Mouse (Mus musculus) embryonic facial prominence, embryonic 15.5 days (tissue): ENCODE data around the gene Bpifb3. TPM values are rescaled to one million over a fixed set of nuclear protein-coding genes. Genes with fewer than 3 reads are reported as not detected.

Source experiments
- ATAC-seq: fragments of 200-750 bp; cut with Nextera tagmentation; 2 replicates; pipeline ENCODE4 v1.8.0; 2017; ENCODE audit warnings: low read depth, moderate TSS enrichment; ENCODE audit not compliant: insufficient number of reproducible peaks, low FRiP score, low TSS enrichment
- H3K27ac ChIP-seq: fragments of 300-500 bp; sonication (generic); replicated peaks from 2 replicates; pipeline ENCODE4 v1.5.1; 2015; ENCODE audit warnings: mild to moderate bottlenecking, inconsistent platforms
- H3K27me3 ChIP-seq: fragments of 300-500 bp; sonication (generic); 2 replicates; pipeline ENCODE4 v1.6.1; 2015; ENCODE audit warnings: inconsistent platforms
- H3K36me3 ChIP-seq: fragments of 300-500 bp; sonication (generic); 2 replicates; pipeline ENCODE4 v1.6.1; 2015; ENCODE audit warnings: mild to moderate bottlenecking, inconsistent platforms
- H3K4me1 ChIP-seq: fragments of 300-500 bp; sonication (generic); 2 replicates; pipeline ENCODE4 v1.6.1; 2015; ENCODE audit warnings: inconsistent platforms
- H3K4me2 ChIP-seq: fragments of 300-500 bp; sonication (generic); replicated peaks from 2 replicates; pipeline ENCODE4 v1.6.1; 2015; ENCODE audit warnings: mild to moderate bottlenecking, inconsistent platforms
- H3K4me3 ChIP-seq: fragments of 300-500 bp; sonication (generic); replicated peaks from 2 replicates; pipeline ENCODE4 v1.5.1; 2015; ENCODE audit warnings: mild to moderate bottlenecking, inconsistent platforms
- H3K9ac ChIP-seq: fragments of 300-500 bp; sonication (generic); 2 replicates; pipeline ENCODE4 v1.6.1; 2015; ENCODE audit warnings: inconsistent platforms
- H3K9me3 ChIP-seq: fragments of 300-500 bp; sonication (generic); replicated peaks from 2 replicates; pipeline ENCODE4 v1.6.1; 2016; ENCODE audit warnings: inconsistent platforms
- WGBS: fragments of 180-500 bp; shearing (Covaris S2); methylation state at CpG from one replicate; pipeline ENCODE4 v1.1.7; 2015; 5-methylcytosine and 5-hydroxymethylcytosine counted together
- polyA plus RNA-seq: library from polyadenylated mRNA; unstranded; fragments of >200 nt; fragmentation: Nextera tagmentation; extraction: Ambion mirVana; gene quantifications from 2 replicates; pipeline ENCODE4 v1.2.1, GENCODE M21; 2015

The Bpifb3 gene
- 0.21 and 0.34 TPM in 2 replicates for polyA plus RNA-seq

GRCm38 (mm10) chr2:153917930-153918329, at the start of gene Bpifb3:
Gene Bpifb3, plus strand, starts transcription at chr2:153918230.
- ATAC-seq: no peak
- Histone ChIP-seq H3K9me3 (no peaks in the 10 kb centered on the region), H3K4me2 (no peak within 1 kb of the TSS), H3K36me3 (no peaks in the 10 kb centered on the region), H3K27me3 (no peaks in the 10 kb centered on the region), H3K27ac (no peak within 1 kb of the TSS), H3K4me3 (no peak within 1 kb of the TSS), H3K4me1 (peaks cover 3% of the 10 kb centered on the region; the same call in 1 of the 2 replicates), H3K9ac (no peak within 1 kb of the TSS)
- WGBS: 59% methylated on average over 8 of the region's 8 CpGs

DNA sequence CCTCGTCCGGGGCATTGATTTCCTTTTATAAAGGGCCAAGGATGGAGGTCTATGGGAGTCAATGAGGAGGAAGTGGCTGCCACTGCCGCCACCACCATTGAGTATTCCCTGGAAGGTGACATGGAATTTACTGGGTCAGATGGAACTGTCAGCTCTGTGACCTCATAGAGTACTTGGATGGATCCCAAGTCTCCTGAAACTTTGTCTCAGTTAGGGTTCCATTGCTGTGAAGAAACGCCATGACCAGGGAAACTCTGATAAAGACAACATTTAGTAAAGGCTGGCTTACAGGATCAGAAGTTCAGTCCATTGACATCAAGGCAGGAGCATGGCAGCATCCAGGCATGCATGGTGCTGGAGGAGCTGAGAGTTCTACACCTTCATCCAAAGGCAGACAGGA, 47.0 kb upstream of the Bpifb3 start, which contains the start of gene Sun5:
TSS of gene Sun5 (minus strand) at position 101 of the 400 bp plus-strand sequence.
- no peaks in the 10 kb centered on the region for H3K9me3 ChIP-seq
- no peak within 1 kb of the TSS for H3K4me2 ChIP-seq
- H3K27ac ChIP-seq: no peak within 1 kb of the TSS
- H3K27me3 ChIP-seq: no peaks in the 10 kb centered on the region
- H3K4me3 ChIP-seq: no peak within 1 kb of the TSS
- no peak within 1 kb of the TSS for H3K9ac ChIP-seq
- H3K36me3 ChIP-seq: no peaks in the 10 kb centered on the region
- WGBS: 84% methylated on average over 4 of the region's 4 CpGs
- no peak for ATAC-seq
- no peaks in the 10 kb centered on the region for H3K4me1 ChIP-seq

DNA sequence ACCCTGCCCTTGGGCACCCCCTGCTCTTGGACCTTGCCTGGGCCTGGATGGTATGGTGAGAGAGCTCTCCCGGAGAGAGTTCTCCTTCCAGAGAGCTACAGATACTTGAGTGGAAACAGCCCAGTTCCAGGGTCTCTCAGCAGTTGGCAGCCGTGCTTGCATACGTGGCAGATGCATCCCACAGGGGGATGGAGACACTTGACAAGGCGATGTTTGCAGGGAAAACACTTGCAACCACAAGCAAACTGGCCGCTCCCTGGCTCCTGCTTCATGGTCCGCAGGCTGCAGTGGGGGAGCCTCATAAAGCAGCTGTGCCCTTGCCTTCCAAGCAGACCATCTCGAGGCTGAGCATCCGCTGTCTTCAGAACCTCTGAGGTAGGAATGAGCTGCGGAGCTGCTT, 43.3 kb upstream of the Bpifb3 start, which contains the start of gene Bpifb2:
TSS of gene Bpifb2 (plus strand) at position 301 of the 400 bp plus-strand sequence.
- H3K4me3 ChIP-seq: no peak within 1 kb of the TSS
- H3K4me2 ChIP-seq: no peak within 1 kb of the TSS
- H3K9ac ChIP-seq: no peak within 1 kb of the TSS
- no peaks in the 10 kb centered on the region for H3K4me1 ChIP-seq
- no peak within 1 kb of the TSS for H3K27ac ChIP-seq
- no peaks in the 10 kb centered on the region for H3K36me3 ChIP-seq
- H3K9me3 ChIP-seq: no peaks in the 10 kb centered on the region
- H3K27me3 ChIP-seq: no peaks in the 10 kb centered on the region
- no peak for ATAC-seq
- 64% methylated on average over 9 of the region's 9 CpGs for WGBS

DNA sequence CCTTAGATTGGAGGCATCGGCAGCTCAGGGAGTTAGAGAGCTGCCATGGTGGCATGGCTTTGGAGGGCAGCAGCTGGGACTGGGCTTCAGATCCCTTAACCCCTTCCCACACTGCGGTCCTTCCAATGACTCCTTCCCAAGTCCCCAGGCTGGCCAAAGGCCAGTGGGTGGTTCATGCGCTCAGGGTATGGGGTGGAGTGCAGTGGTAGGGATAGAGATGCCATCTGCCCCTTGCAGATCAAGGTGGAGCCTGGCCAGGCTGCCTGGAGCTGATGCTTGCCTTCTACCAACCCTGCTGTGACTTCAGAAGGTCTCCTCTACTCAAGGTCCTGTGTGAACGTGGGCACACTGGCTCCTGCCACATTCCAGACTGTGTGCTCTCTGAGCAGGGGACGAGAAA, 18.9 kb upstream of the Bpifb3 start:
- 85% methylated on average over 5 of the region's 5 CpGs for WGBS
- ATAC-seq: no peak
- Histone ChIP-seq H3K36me3 (no peaks in the 10 kb centered on the region), H3K27me3 (no peaks in the 10 kb centered on the region; the same call in 1 of the 2 replicates), H3K4me2 (no peak overlapping the region), H3K4me3 (no peak overlapping the region), H3K27ac (no peak overlapping the region), H3K9ac (no peak overlapping the region), H3K9me3 (no peaks in the 10 kb centered on the region), H3K4me1 (no peaks in the 10 kb centered on the region)

GRCm38 (mm10) chr2:153900088-153900487, 17.9 kb upstream of the Bpifb3 start, which contains the start of gene Bpifb6:
Gene Bpifb6, plus strand, starts transcription at chr2:153900388.
- Histone ChIP-seq H3K27ac (no peak within 1 kb of the TSS), H3K4me1 (no peaks in the 10 kb centered on the region), H3K4me2 (no peak within 1 kb of the TSS), H3K27me3 (no peaks in the 10 kb centered on the region; the same call in 1 of the 2 replicates), H3K9me3 (no peaks in the 10 kb centered on the region), H3K9ac (no peak within 1 kb of the TSS), H3K4me3 (no peak within 1 kb of the TSS), H3K36me3 (no peaks in the 10 kb centered on the region)
- no peak for ATAC-seq
- WGBS: 53% methylated on average over 4 of the region's 4 CpGs

GRCm38 (mm10) chr2:153902726-153903125, 15.3 kb upstream of the Bpifb3 start:
- Histone ChIP-seq H3K9ac (no peak overlapping the region), H3K27me3 (no peaks in the 10 kb centered on the region)
- WGBS: 75% methylated on average over 6 of the region's 6 CpGs

DNA sequence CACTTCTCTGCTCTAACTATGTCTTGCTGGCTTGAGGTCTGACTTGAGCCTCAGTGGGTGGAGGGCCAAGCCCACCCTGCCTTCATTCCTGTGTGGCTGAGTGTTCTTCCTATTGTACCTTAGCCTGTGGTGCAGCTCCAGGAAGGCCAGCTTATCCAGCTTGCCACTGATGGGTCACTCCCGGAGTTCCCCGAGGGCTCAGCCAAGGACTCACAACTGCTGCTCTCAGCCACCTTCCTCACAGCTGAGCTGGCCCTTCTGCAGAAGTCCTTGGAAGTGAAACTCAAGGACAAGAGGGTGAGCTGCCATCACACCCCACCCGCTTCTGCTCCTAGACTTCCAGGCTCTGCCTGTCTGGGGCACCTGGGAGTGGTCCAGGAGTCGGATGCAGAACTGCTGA, 11.4 kb upstream of the Bpifb3 start:
- 88% methylated on average over 4 of the region's 4 CpGs for WGBS
- Histone ChIP-seq H3K4me1 (no peaks in the 10 kb centered on the region), H3K4me2 (no peak overlapping the region), H3K9me3 (no peaks in the 10 kb centered on the region), H3K4me3 (no peak overlapping the region), H3K9ac (no peak overlapping the region), H3K27me3 (no peaks in the 10 kb centered on the region), H3K27ac (no peak overlapping the region), H3K36me3 (no peaks in the 10 kb centered on the region)
- no peak for ATAC-seq

More at GRCm38 (mm10) chr2:153902726-153903125, 15.3 kb upstream of the Bpifb3 start:
- no peak overlapping the region for H3K27ac ChIP-seq
- H3K4me1 ChIP-seq: no peaks in the 10 kb centered on the region
- H3K36me3 ChIP-seq: no peaks in the 10 kb centered on the region
- no peak overlapping the region for H3K4me3 ChIP-seq
- H3K4me2 ChIP-seq: no peak overlapping the region
- no peaks in the 10 kb centered on the region for H3K9me3 ChIP-seq
- ATAC-seq: no peak

DNA sequence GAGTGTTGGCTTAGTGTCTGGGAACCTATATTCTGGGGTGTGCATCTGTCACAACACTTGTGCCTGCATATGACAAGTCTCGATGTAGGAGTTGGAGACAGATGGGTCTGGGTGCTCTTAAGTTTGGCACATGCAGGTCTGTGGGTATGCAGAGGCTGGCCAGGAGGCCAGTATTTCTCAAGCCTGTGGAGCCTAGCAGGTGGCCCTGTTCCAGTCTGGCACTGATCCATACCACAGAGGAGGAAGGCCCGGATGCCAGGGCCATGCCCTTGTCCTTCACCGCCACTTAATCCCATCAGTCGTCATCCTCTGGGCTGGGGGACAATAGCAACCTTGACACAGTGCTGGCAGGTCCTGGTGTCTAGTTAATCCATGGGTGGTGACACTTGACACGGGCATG, 3.9 kb upstream of the Bpifb3 start:
- no peak for ATAC-seq
- 62% methylated on average over 5 of the region's 5 CpGs for WGBS

DNA sequence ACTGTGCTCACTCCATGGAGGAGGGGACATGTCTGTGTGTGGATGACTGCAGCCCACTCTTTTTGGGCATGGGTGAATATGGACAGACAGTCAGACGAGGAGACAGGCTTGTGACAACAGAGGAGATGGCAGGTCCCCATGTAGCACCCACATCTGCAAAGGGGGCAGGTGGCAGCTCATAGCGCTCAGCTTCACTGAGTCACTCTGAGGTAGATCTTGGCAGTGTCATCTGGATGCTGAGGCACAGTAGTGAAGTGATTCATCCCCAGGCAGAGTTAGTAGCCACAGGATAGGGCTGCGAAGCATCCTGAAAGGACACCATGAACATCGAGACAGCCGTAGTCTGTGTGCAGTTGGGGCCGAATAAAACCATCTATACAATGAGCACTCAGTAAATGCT, 3.2 kb downstream of the Bpifb3 start:
- Histone ChIP-seq H3K4me3 (no peak overlapping the region), H3K4me2 (no peak overlapping the region), H3K9me3 (no peaks in the 10 kb centered on the region), H3K36me3 (no peaks in the 10 kb centered on the region), H3K4me1 (no peaks in the 10 kb centered on the region), H3K27ac (no peak overlapping the region), H3K27me3 (no peaks in the 10 kb centered on the region), H3K9ac (no peak overlapping the region)
- ATAC-seq: no peak
- WGBS: 83% methylated on average over 6 of the region's 6 CpGs

More for the DNA sequence above, 3.9 kb upstream of the Bpifb3 start:
- Histone ChIP-seq H3K4me1 (peaks cover 3% of the 10 kb centered on the region; the same call in 1 of the 2 replicates), H3K36me3 (no peaks in the 10 kb centered on the region), H3K27ac (no peak overlapping the region), H3K9ac (no peak overlapping the region), H3K4me2 (no peak overlapping the region), H3K9me3 (no peaks in the 10 kb centered on the region), H3K4me3 (no peak overlapping the region), H3K27me3 (no peaks in the 10 kb centered on the region)

DNA sequence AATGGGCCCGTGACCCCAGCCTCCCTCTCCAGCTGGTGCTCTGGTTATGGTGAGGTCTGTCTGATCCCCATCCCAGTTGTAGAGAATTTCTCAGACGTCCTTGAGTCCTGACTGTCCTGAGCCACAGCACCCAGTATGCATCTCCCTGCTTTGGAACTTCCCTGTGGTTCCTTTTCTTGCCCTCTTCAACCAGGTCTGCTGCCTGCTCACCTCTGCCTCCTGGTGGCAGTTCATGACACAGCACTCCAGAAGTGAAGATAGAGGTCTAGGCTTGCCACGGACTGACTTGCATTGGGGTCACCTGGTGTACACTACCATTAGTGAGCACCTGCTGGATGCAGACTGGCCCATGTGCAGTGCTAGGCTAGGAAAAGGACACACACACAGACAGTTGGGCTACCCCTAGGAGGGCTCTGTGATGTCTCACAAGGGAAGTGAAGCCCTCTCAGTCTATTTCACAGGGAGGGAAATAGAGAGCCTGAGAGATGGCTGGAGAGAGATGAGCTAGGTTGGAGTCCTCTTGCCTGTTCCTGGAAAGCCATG, 11.9 kb downstream of the Bpifb3 start:
- Histone ChIP-seq H3K36me3 (no peaks in the 10 kb centered on the region), H3K4me3 (no peak overlapping the region), H3K27ac (no peak overlapping the region), H3K4me2 (no peak overlapping the region), H3K9ac (no peak overlapping the region), H3K4me1 (no peaks in the 10 kb centered on the region), H3K9me3 (no peaks in the 10 kb centered on the region), H3K27me3 (no peaks in the 10 kb centered on the region)
- no peak for ATAC-seq
- WGBS: 53% methylated on average over 3 of the region's 3 CpGs

DNA sequence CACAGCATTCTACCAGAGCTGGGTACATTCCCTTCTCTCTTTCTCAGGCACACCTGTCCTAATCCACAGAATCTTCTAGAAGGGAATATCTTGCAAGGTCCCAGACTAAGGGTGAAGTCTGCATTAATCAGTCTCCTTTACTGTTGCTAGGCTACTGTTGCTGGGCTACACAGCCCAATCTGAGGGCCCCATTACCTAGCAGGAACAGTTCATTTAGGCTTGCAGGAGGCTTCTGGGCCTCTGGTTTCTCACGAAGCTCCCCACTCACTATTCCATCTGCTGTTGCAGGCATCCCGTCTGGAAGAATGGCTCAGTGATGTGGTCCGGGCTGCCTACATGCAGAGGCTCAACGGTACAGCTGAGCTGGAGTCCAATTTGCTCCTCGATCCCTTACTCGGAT, 13.1 kb downstream of the Bpifb3 start:
- WGBS: 77% methylated on average over 6 of the region's 6 CpGs
- Histone ChIP-seq H3K4me1 (no peaks in the 10 kb centered on the region), H3K4me2 (no peak overlapping the region)

DNA sequence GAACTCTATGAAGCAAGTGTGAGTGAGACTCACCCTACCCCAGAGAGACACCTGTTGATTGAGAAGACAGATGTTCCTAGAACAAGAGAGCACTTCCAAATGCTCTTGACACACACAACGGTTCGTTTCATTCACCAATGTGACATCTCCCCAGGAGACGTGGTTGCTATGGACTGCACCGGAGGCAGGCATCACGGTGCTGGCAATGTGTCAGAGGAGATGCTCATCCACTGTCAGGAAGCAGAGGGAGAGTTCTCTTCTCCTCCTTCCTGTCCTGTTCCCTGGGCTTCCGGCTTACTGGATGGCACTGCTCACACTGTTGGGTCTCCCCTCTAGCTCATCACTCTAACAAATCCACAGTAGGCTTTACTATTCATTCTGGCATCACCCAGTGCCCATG, 15.3 kb downstream of the Bpifb3 start:
- no peaks in the 10 kb centered on the region for H3K4me1 ChIP-seq

More for the DNA sequence above, 13.1 kb downstream of the Bpifb3 start:
- Histone ChIP-seq H3K9ac (no peak overlapping the region), H3K36me3 (no peaks in the 10 kb centered on the region), H3K9me3 (no peaks in the 10 kb centered on the region), H3K27me3 (no peaks in the 10 kb centered on the region), H3K27ac (no peak overlapping the region), H3K4me3 (no peak overlapping the region)
- ATAC-seq: no peak

More for the DNA sequence above, 15.3 kb downstream of the Bpifb3 start:
- 71% methylated on average over 6 of the region's 6 CpGs for WGBS
- no peak overlapping the region for H3K4me3 ChIP-seq
- no peak overlapping the region for H3K27ac ChIP-seq
- no peak overlapping the region for H3K9ac ChIP-seq
- H3K9me3 ChIP-seq: no peaks in the 10 kb centered on the region
- H3K27me3 ChIP-seq: no peaks in the 10 kb centered on the region
- ATAC-seq: no peak
- H3K36me3 ChIP-seq: no peaks in the 10 kb centered on the region
- H3K4me2 ChIP-seq: no peak overlapping the region
